Mouse (Mus musculus) frontal cortex, adult (tissue): ENCODE data around the gene Ralgps1.

ENCODE experiments used
- ATAC-seq: cut with Nextera tagmentation; 2 replicates; pipeline ENCODE4 v1.9.2; 2017; ENCODE audit warnings: mild to moderate bottlenecking, moderate library complexity, mixed read lengths; ENCODE audit not compliant: low TSS enrichment

The Ralgps1 gene

GRCm38 (mm10) chr2:33361139-33361716 lies 10.1 kb downstream of the Ralgps1 start:
- ATAC-seq: no peak

- no peak for ATAC-seq
Measured at GRCm38 (mm10) chr2:33360564-33360963, 10.7 kb downstream of the Ralgps1 start.

- ATAC-seq: no peak
Measured at GRCm38 (mm10) chr2:33359184-33359583, 12.1 kb downstream of the Ralgps1 start.

GRCm38 (mm10) chr2:33357250-33357838 lies 13.9 kb downstream of the Ralgps1 start:
- no peak for ATAC-seq

- ATAC-seq: peak; percentile 38
Measured at GRCm38 (mm10) chr2:33355558-33355957, 15.7 kb downstream of the Ralgps1 start.

- no peak for ATAC-seq
Measured at GRCm38 (mm10) chr2:33353432-33353831, 17.9 kb downstream of the Ralgps1 start.

- no peak for ATAC-seq
Measured at GRCm38 (mm10) chr2:33351449-33351848, 19.8 kb downstream of the Ralgps1 start.

GRCm38 (mm10) chr2:33350921-33351320 lies 20.4 kb downstream of the Ralgps1 start:
- ATAC-seq: no peak

- no peak for ATAC-seq
Measured at GRCm38 (mm10) chr2:33349581-33349980, 21.7 kb downstream of the Ralgps1 start.

- peak; percentile 48; the same call in 1 of the 2 replicates for ATAC-seq
Measured at GRCm38 (mm10) chr2:33349081-33349480, 22.2 kb downstream of the Ralgps1 start.

GRCm38 (mm10) chr2:33348260-33348659 lies 23.0 kb downstream of the Ralgps1 start:
- no peak for ATAC-seq

- no peak for ATAC-seq
Measured at GRCm38 (mm10) chr2:33347607-33348006, 23.7 kb downstream of the Ralgps1 start.

GRCm38 (mm10) chr2:33346749-33347148 lies 24.5 kb downstream of the Ralgps1 start:
- no peak for ATAC-seq

GRCm38 (mm10) chr2:33345956-33346355 lies 25.3 kb downstream of the Ralgps1 start:
- peak; percentile 32 for ATAC-seq

GRCm38 (mm10) chr2:33345475-33345874 lies 25.8 kb downstream of the Ralgps1 start:
- ATAC-seq: no peak

- ATAC-seq: no peak
Measured at GRCm38 (mm10) chr2:33343413-33343812, 27.9 kb downstream of the Ralgps1 start.

- 0 out of 2 replicates have a peak, but pooled peaks have one; percentile 24 for ATAC-seq
Measured at GRCm38 (mm10) chr2:33342148-33342547, 29.1 kb downstream of the Ralgps1 start.

GRCm38 (mm10) chr2:33335789-33336188 lies 35.5 kb downstream of the Ralgps1 start:
- peak; percentile 62; the same call in 1 of the 2 replicates for ATAC-seq

- ATAC-seq: no peak
Measured at GRCm38 (mm10) chr2:33329622-33330021, 41.7 kb downstream of the Ralgps1 start.

GRCm38 (mm10) chr2:33328941-33329340 lies 42.3 kb downstream of the Ralgps1 start:
- no peak for ATAC-seq

- ATAC-seq: peak; percentile 32; the same call in 1 of the 2 replicates
Measured at GRCm38 (mm10) chr2:33325359-33325758, 45.9 kb downstream of the Ralgps1 start.

- ATAC-seq: no peak
Measured at GRCm38 (mm10) chr2:33323799-33324595, 47.3 kb downstream of the Ralgps1 start.
